Comparison of ENCODE assay signal across 13 mouse cellular contexts in the genomic region with DNA sequence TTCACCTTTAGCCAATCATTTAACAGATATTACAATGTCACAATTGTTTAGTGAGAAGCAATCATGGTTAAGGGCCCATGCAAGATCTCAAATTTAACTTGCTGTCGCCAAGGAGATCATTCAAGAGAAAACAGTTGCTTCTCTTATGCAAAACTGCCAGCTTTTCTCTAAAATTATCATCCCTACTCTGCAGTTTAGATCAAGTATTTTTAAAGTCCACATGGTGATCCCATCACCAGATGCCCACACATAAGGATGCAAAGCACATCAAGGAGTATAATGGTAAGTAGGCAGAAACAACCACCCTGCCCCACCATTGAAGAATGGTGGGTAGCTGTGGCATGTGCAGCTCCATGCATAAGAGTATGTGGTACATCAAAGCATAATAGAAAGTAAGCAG.
DNase-seq lines count a peak whose midpoint lies in the region; ATAC-seq and TF ChIP-seq lines count a peak whose summit lies in the region.
"Had no signal": no experiment of that assay in that cellular context is flagged by ENCODE, and none has a peak within 500 bp of the region (broad histone marks: within the 10 kb centered on the region; RNA-seq: fewer than 3 reads in every experiment).

No protein-coding gene starts in this region.

- no peak for TF ChIP-seq CTCF in layer of hippocampus, adult 2 months (conservative IDR thresholded peaks at IDR 0.05)

- intact Hi-C loops in left cerebral cortex, postnatal 14 days (cut with DNase I), result loop anchor here (2.0 to 10.0 kb wide), 5 partner anchors 122 to 334 kb away; a partner anchor contains a TSS
- intact Hi-C loops in left cerebral cortex, postnatal 36 days (cut with DNase I), result loop anchor here (5.0 to 10.0 kb wide), 2 partner anchors 232 to 334 kb away; a partner anchor contains a TSS

- ATAC-seq in frontal cortex, adult (ENCODE audit: low TSS enrichment), result peak; percentile 84

- DNase-seq in frontal cortex, postnatal 10 days (ENCODE audit: low spot score in 2 of 2), result no peak
- DNase-seq in layer of hippocampus, adult 2 months (ENCODE audit: low spot score in 2 of 2), result peak; percentile 46 to 61
- no peak for DNase-seq in layer of hippocampus, postnatal 36 days
- peak; percentile 50 to 63 for DNase-seq in left cerebral cortex, postnatal 14 days (ENCODE audit: low spot score in 2 of 2)
- no peak for DNase-seq in left cerebral cortex, postnatal 36 days (ENCODE audit: low spot score in 2 of 2)
- DNase-seq in layer of hippocampus, adult 9-11 months, result peak; percentile 59
- DNase-seq in spleen, postnatal 14 days (ENCODE audit: low spot score in 2 of 2), result no peak
- DNase-seq: cerebellum, adult 11-12 months had no signal

- H3K4me3 ChIP-seq in layer of hippocampus, adult 2 months, result no peak overlapping the region
- H3K4me3 ChIP-seq: embryonic facial prominence, embryonic 10.5 days; heart, embryonic 10.5 days; hindbrain, embryonic 13.5 days had no signal

- peak overlapping the region; percentile 49; the same call in 1 of the 2 replicates for H3K27ac ChIP-seq in layer of hippocampus, adult 2 months
- H3K27ac ChIP-seq: embryonic facial prominence, embryonic 10.5 days; heart, embryonic 10.5 days; hindbrain, embryonic 13.5 days; hindbrain, postnatal 0 days had no signal

Comparison
In these comparisons a context has a peak if more than half of its experiments do, and no peak if none do; other contexts are left out.
1. DNase-seq: peak in layer of hippocampus, adult 2 months (2 of 2), left cerebral cortex, postnatal 14 days (2 of 2) and layer of hippocampus, adult 9-11 months (single experiment); none in frontal cortex, postnatal 10 days (0 of 2), layer of hippocampus, postnatal 36 days (0 of 2), left cerebral cortex, postnatal 36 days (0 of 2) and spleen, postnatal 14 days (0 of 2).